Mouse (Mus musculus) cerebellum, postnatal 25 days (tissue): Measurements from ENCODE around the gene Tdgf1.
A peak's percentile ranks its signal among the peaks of the same experiment; 100 is the strongest.

Experiments used
- DNase-seq, 2 experiments: peaks; one replicate each; pipeline ENCODE4 v3.0.0; 2021; ENCODE audit warnings: mixed read lengths in 2 of 2

The Tdgf1 gene

DNA sequence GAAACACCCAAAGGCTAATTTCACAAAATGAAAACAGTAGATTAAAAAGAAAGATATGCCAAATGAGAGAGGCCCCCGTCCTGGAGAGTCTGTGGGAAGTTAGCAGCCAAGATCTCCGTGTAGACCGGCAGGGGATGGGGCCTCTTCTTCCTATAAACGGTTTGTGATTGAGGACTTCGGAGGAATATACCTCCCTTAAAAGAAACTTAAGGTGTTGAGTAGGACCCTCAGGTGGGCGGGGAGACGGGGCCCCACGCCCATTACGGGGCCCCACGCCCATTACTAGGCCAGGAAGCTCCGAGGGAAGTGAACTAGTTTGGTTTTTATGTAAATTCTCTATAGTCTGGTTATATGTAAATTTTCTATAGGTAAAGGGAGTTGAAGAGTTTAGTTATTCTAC, at the start of gene Tdgf1:
Gene Tdgf1 (minus strand): TSS at position 233 of the 400 bp plus-strand sequence.
- DNase-seq = no peak

DNA sequence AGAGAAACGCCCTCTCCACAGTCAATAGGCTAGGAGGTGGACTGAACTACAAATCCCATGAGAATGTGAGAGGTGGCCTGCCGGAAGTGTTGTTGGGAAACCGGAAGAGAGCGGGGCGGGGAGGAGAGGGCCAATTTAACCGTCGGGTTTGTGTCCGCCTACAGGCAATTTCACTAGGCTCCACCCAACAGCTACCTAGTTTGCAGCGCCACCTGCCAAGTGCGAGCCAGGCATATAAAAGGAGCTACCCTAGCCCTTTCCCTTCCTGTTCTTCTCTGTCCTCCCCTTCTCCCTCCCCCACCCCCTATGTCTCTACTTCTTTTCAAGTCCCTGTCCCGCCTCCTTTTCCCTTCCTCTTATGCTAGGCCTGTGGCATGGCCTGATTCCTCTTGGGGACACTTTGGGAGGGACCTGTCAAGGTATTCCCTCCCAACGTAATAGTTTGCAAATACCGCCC, 48.8 kb upstream of the Tdgf1 start:
- peak; percentile 71 to 82 for DNase-seq

DNA sequence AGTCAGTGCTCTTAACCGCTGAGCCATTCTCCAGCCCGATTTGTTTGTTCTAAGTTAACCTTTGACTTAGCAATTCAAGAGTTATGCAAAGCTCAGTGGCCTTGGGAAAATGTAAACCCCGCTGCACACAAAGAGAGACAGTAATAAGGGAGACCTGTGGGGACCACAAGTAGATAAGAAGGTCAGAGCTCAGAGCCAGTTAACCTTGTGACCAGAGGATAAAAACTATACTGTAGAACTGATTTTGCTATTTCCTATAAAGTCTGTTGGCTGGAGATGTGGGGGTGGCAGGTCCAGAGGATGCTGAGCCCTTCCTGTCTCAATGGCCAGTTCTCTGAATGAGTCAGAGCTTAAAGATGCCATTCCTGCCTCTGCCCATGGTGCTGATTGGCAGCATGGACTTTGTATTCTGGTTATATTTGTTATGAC, 47.3 kb upstream of the Tdgf1 start:
- no peak for DNase-seq

DNA sequence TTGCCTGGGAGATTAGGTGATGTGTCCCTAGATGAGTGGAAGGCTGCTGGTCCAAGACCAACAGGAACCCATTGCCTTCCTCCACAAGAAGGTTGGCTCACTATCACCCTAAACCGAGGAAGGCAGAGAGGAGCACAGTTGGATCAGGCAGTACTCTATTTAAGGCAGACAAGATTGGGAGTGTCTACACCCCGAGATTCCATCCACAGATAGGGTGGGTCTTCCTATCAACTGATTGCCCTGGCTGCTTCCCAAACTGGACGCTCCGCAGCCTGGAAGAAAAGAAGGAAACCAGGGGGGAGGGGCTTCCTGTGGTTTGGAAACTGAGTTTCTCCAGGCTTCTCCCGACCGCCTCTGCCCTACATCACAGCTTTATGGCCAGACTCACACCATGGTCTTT, 44.2 kb upstream of the Tdgf1 start, which contains the start of gene Rtp3:
Gene Rtp3 (minus strand): TSS at position 380 of the 400 bp plus-strand sequence.
- DNase-seq = no peak

DNA sequence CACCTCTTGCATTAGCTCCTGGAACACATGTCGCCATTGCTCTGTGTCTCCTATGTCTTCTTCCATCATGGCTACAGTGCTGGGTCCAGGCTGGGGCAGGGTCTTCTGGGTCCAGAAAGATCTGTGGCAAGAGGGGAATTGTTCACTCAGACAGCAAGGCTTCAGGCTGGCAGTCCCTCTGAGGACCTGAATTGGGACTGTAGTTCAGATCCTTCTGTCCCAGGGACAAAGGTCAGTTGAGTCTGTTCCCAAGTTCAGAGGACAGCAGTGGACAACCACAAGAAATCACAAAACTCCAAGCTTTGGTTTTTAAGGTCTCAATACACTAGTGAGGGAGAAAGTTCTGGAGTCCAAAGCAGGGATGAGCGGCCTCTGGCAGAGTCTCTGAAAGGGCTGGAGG, 43.6 kb upstream of the Tdgf1 start:
- no peak for DNase-seq

DNA sequence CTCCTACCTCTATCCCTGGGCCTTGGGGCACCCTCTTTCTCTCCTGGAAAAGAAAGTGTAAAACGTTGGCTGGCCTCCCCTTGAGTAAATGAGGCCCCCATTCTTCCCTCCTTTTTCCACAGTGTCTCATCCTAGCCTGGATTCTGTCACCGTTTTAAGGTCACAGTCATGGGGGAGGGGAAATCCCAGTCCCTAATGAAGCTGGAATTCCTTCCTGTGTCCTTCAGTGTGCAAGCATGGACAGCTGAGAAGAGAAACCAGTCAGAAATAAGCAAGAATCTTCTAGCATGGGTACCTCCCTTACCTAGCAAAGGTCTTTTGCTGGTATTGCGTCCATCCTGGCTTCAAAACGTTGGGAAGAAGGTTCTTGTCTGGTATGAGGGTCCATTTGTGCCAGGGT, 43.2 kb upstream of the Tdgf1 start:
- DNase-seq = no peak

DNA sequence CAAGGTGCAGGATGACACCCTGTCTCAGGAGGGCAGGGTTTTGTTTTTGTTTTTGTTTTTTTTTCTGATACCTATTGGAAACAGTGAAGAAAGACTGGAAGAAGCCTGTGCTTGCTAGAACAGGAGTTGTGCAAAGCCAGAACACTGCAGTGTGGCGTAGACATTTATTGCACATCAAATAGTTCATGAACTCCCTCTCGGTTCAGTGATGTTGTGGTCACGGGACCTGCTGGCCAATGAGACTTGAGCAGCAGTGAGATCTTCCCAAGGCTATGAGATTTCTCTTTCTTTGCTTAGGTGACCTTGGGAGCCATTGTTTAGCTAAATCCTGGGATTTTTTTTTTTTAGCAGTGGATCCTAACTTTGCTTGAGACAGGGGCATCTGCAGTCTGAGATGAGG, 42.1 kb upstream of the Tdgf1 start:
- no peak for DNase-seq

DNA sequence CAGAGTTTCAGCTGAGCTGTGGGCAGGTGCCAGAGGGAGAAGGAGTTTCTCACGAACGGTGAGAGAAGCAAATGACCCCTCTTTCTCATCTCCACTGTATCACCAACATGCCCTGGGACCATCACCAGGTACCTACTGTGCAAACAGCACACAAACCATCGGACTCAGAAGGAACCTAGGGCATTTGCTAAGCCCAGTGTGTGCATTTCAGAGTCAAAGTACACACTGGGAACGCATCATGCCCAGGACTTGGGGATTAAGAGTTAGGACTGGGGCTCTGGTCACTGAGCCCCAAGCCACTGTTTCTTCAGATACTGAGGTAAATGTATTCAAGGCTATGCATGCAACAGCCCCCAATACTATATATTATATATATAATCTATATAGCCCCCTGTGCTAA, 41.4 kb upstream of the Tdgf1 start:
- no peak for DNase-seq

DNA sequence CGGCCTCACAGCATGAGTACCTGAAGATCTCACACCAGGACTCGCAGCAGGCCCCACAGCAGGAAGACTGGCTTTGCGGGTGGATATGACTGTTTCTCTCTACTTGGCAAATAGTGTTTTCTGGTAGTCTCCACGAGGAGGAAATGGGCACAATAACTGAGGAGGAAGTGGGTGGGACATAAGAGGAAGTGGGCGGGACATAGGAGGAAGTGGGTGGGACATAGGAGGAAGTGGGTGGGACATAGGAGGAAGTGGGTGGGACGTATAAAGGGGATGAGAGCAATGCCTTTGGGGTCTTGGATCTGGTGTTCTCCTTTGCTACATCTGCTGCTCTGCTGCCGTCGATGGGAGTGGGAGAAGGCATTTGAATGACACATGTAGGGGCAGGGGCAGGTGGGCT, 40.0 kb upstream of the Tdgf1 start:
- DNase-seq = no peak

DNA sequence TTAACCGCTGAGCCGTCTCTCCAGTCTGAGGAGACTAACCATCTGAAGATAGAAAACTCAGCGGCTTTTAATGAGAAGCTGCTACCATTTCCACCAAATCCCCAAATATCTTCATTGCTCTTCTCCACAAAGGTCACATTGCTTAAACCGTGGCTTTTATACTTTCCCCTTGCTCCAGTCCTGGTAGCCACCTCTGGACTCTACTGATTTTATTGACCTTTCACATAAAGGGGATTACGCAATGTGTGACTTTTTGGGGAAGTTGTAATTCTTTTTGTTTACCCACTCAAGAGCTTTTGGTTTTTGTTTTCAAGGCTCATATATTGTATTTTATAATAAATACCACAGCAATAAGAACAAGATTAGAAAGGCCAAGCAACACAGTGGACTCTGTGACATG, 39.6 kb upstream of the Tdgf1 start:
- no peak for DNase-seq

DNA sequence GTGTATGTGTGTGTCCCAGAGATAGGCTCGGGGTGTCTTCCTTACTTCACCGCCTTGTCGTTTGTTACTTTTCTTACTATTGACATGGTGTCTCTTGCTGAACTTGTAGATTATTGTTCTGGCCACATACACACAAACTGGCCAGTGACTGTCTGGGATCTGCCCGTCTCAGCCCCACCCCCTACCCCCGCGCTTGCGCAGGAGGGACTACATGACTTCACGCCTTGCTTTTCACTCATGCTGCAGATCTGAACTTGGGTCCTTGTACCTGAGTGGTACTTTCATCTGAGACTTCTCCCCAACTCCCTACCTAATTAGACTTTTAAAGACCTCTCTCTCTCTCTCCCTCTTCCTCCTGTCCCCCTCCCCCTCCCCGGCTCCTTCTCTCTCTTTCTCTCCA, 38.1 kb upstream of the Tdgf1 start:
- DNase-seq = no peak

DNA sequence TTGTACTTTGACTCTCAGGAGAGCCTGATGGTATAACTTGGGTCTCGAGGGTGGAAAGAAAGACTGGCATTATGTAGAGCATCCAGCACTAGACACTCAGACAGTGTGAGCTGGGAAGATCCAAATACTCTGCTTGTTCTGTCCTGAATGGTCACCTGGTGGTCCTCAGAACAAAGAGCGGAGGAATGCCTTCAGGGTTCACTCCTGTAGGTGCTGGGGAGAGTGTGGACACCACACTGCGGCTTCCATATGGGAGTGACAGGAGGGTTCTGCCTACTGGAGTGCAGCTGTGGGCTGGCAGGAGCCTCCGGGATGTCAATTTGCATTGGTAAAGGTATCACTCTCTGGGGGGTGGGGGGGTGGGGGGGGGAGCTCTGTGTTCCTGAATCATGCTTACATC, 36.4 kb upstream of the Tdgf1 start:
- DNase-seq = no peak

DNA sequence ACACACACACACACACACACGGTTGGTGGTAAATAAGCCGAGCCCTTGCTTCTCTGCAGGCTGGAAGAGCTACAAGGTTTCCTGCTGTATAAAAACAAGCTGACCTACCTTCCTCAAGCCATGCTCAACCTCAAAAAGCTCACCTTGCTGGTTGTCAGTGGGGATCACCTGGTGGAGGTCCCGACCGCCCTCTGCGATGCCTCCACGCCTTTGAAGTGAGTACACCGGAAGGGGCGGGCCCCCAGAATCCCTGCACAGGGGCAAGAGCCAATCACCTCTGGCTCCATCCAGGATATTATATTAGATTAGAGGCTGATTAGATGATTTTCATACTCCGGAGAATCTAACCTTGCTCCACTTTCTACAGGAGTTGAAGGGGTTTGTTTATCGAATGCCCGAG, 33.5 kb upstream of the Tdgf1 start:
- DNase-seq = no peak

DNA sequence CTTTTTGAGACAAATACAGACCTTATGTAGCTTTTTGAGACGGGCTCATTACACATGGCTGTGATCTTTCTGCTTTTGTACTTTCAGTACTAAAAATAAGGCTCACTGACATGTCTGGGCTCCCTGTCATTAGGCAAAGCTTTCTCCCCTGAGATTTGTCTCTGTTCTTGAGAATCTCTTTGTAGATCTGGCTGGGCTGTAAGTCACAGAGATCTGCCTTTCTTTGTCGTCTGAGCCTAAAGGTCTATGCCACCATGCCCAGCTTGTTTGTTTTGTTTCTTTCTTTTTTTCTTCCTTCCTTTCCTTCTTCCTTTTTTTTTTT, 19.9 kb upstream of the Tdgf1 start:
- DNase-seq = no peak

DNA sequence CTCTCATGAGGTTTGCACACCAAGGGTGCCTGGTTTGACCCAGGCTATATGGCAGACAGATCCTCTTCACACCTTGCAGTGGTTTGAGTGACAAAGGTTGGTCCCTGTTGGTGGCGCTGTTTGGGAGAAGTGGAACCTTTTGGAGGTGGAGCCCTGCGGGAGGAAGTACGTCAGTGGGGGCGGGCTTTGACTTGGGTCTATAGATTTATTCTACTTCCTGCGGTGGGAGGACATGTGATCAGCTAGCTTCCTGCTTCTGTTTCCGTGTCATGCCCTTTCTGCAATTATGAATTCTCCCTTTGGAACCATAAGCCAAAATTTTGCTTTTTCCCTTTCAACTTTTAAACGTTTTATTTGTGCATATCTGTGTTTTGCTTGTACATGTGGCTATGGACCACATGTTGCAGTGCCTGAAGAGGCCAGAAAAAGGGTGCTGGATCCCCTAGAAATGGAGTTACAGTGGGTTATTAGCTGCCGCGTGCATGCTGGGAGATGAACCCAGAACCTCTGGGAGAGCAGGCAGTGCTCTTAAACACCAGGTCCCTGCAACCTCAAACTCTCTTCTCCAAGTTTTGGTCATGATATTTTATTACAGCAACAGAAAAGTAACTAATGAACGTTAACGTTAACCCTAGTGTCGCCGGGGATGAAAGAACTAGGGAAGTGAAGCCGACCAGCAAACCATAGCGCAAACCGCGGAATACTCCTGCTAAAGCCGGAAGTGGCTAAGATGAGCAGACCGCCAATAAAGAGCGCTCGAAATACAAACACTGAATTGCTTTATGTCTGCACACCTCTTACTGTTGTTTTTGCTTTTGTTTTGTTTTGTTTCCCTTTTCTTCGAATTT, 19.3 kb upstream of the Tdgf1 start:
- DNase-seq = no peak

DNA sequence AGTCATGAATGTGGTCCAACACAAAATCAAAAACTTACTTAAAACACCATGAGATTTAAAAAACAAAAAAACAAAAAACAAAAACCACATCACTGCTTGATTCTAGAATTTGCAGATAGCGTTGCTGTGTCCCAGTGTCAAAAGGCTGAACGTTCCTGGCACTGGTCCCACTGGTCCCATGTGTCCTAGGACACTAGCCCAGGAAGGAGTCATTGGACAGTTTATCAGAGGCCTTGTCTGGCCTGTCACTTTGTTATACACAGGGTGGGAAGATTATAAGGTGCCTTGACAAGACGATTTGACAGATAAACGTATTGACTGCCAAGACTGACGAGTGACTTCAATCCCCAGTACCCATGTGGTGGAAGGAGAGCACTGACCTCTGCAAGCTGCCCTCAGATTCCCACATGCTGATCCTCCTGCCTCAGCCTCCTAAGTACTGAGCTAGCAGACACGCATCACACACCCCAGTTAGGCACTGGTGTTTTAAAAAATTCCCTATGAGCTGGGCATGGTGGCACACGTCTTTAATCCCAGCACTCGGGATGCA, 17.7 kb upstream of the Tdgf1 start:
- DNase-seq = no peak

DNA sequence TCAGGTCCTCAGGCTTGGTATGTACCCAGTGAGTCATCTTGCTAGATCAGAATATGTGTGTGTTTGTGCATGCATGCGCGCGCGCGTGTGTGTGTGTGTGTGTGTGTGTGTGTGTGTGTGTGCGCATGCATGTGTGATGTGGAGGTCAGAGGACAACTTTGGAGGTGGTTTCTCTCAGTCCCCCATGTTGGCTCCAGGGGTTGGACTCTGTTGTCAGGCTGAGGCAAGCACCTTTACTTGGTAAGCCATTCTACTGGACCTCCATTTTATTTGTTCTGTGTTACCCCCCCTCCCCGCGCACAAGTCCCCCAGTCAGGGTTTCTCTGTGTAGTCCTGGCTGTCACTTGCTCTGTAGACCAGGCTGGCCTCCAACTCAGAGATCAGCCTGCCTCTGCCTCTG, 15.4 kb upstream of the Tdgf1 start:
- DNase-seq = no peak

DNA sequence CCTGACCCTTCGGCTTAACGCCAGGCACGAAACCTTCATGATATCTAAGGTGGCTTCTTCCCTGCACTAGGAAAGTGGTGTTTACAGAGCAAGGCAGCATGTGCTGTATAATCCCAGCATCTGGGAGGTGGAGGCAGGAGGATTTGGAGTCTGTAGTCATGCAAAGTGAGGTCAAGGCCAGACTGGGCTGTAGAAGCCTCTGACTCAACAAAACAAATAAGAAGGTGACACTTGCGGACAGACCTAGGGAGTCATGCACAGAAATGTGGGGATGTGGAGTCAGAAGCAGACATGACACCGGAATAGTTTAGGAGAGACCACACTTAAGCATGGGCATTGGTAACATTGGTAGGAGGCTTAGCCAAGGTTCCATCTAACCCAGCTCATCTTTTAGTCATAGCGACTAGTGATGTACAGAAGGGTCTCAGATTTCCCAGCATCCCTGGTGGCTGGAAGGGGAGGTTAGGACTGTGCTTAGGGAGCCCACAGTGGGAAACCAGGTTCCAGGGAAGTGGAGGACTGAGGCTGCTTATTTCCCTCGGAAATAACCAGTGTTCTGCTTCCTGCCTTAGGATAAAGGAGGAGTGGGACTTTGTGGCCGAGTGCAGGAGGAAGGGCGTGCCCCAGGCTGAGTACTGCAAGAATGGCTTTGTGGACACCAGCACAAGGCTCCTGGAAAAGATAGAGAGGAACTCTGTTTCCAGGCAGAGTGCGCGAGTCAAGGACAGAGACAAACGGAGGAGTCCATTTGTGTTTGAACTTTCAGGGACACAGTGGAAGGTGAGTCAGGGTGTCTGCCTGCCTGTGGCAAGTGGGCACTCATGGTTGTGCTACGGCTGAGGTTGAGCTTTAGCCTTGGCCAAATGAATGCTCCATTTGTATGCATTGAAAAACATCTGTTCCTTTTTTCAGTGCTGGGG, 14.5 kb upstream of the Tdgf1 start:
- DNase-seq = no peak

DNA sequence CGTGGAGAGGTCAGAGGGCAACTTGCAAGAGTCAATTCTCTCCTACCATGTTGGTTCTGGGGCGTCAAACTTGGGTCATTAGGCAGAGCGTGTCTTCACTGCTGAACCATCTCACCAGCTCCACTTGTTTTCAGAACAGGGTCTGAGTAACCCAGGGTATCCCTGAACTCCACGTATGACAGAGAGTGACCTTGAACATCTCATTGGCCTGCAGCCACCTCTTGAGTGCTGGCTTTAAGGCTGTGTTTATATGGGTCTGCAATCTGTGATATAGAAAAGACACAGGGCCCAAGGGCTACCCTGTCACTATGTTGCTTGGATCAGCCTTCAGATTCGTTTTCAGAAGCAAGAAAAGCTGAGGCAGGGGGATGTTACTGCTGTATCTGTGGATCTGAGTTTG, 13.7 kb upstream of the Tdgf1 start:
- DNase-seq = no peak

DNA sequence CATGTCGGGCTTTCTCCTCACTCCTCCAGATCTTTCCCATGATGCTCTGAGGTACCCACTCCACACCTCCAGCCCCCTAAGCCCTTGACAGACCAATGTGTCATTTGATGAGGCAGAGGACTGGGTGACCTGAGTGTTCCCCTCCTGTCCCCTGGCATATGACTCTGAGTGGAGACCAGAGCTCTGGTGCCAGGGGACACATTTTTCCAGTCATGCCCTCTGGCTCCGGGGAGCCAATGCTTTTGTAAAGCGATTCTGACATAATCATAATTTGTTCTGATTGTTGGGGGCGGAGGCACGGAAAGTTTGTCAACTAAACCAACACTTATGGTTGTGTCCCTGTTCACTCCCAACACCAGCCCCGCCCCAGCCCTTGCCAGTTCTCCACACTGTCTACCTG, 10.0 kb upstream of the Tdgf1 start:
- DNase-seq = no peak

DNA sequence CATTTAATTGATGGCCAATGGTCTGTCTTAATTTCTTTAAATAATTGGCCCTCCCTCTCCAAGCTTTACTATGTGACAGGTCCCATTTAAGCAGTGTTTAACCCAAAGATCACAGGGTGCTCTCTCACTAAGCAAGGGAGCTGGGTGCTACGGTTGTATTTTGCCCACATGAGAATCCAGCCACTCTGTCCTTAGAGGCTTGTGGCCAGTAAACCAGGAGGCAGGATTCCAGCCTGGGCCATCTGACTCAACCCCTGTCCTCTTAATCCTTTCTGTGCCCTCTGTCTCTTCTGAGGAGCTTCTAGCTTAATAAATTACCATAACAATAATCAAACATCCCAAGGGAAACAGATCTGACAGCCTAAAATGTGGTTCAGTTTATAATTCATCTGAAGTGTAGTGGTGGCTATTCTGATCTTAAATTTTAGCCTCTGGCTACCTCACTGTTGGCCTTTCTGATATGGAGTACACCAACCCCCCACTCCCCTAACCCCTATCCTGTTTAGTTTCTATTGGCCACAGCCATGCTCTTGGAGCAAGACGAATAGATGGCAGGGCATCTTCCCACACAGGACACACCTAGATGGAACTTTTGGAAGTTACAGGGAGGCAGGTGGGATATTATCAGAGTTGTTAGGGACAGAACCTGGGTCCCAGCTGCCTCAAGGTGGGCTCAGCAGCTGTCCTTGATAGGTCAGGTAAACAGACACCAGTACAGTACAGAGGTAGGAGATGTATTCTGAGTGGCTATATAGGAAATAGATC, 8.9 kb upstream of the Tdgf1 start:
- DNase-seq = no peak

DNA sequence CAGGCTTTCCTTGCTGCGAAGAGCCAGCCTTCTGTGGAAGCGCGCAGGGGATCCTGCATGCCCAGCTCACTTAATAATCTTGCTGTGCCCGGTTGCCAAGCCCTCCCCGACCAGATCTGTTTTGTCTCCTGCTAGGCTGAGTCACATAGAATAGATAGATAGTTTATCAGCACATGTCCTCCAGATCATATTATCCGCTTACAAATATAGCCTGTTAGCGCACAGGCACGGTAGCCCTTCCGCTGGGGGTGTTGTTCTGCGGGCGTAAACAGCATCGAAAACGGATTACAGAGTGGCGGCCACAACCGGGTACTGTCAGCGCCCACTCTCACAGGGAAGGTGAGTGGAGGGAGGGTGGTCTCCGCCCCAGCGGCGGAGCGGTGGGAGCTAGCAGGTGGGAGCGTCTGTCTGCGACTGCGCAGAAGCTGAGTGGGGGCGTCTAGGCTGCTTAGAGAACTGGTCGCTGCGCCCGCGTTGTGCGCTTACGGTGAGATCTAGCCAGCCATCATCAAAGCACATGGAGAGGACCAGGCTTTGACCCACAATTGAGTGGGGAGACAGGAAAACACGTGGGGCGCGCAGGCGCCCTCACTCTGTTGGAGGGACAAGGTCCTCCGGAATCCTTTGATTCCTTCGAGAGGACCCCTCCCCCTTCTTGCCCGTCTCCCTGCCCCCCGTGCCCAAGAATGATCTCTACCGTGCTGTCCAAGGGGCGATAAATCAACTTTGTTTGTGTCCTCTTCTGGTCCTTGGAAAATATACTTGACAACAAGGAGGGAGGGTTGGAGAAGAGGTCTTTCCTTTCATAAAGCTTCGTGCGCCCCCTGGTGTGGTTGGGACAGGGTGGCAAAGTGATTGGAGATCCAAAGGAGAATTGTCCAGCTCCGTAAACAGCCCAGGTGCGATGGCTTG, 7.8 kb upstream of the Tdgf1 start:
- peak; percentile 40 to 68 for DNase-seq
